Mouse (Mus musculus): ENCODE results near the gene Dhrs4.

Dhrs4 gene

GRCm38 (mm10) chr14:55486836-55487235, 8.3 kb downstream of the Dhrs4 start:
- DNase-seq (ENCODE audit: low read depth), result peak; percentile 53

GRCm38 (mm10) chr14:55490361-55491201, 12.0 kb downstream of the Dhrs4 start, which contains the start of gene Carmil3:
Gene Carmil3, plus strand, starts transcription at chr14:55490651.
- DNase-seq (ENCODE audit: low read depth), result no peak

GRCm38 (mm10) chr14:55491291-55491833, 12.8 kb downstream of the Dhrs4 start:
- no peak for DNase-seq (ENCODE audit: low read depth)

- DNase-seq (ENCODE audit: low read depth), result no peak
These were observed 13.5 kb downstream of the Dhrs4 start for GRCm38 (mm10) chr14:55492103-55492502.

- no peak for DNase-seq (ENCODE audit: low read depth)
These were observed 17.1 kb downstream of the Dhrs4 start for GRCm38 (mm10) chr14:55495509-55496240.

GRCm38 (mm10) chr14:55496761-55497448, 18.3 kb downstream of the Dhrs4 start:
- no peak for DNase-seq (ENCODE audit: low read depth)

- DNase-seq (ENCODE audit: low read depth), result peak; percentile 85
These were observed 18.9 kb downstream of the Dhrs4 start for GRCm38 (mm10) chr14:55497449-55497821.

- no peak for DNase-seq (ENCODE audit: low read depth)
These were observed 27.1 kb downstream of the Dhrs4 start for GRCm38 (mm10) chr14:55505612-55506011.

- DNase-seq (ENCODE audit: low read depth), result no peak
These were observed 29.2 kb downstream of the Dhrs4 start for GRCm38 (mm10) chr14:55507801-55508200.

GRCm38 (mm10) chr14:55509540-55509939, 31.0 kb downstream of the Dhrs4 start:
- no peak for DNase-seq (ENCODE audit: low read depth)

- no peak for DNase-seq (ENCODE audit: low read depth)
These were observed 31.7 kb downstream of the Dhrs4 start, which contains the start of gene Cpne6 for GRCm38 (mm10) chr14:55510125-55510731. Gene Cpne6, plus strand, starts transcription at chr14:55510445.

- DNase-seq (ENCODE audit: low read depth), result no peak
These were observed 32.5 kb downstream of the Dhrs4 start for GRCm38 (mm10) chr14:55511037-55511436.

GRCm38 (mm10) chr14:55513927-55514326, 35.4 kb downstream of the Dhrs4 start:
- DNase-seq (ENCODE audit: low read depth), result no peak

GRCm38 (mm10) chr14:55515846-55516245, 37.3 kb downstream of the Dhrs4 start:
- DNase-seq (ENCODE audit: low read depth), result no peak

- DNase-seq (ENCODE audit: low read depth), result no peak
These were observed 40.3 kb downstream of the Dhrs4 start for GRCm38 (mm10) chr14:55518897-55519296.

GRCm38 (mm10) chr14:55519604-55520003, 41.0 kb downstream of the Dhrs4 start:
- no peak for DNase-seq (ENCODE audit: low read depth)

GRCm38 (mm10) chr14:55520451-55521361, 42.1 kb downstream of the Dhrs4 start:
- no peak for DNase-seq (ENCODE audit: low read depth)

- no peak for DNase-seq (ENCODE audit: low read depth)
These were observed 45.5 kb downstream of the Dhrs4 start for GRCm38 (mm10) chr14:55524062-55524461.

- DNase-seq (ENCODE audit: low read depth), result no peak
These were observed 46.2 kb downstream of the Dhrs4 start, which contains the start of gene Nrl for GRCm38 (mm10) chr14:55524785-55525184. Gene Nrl, minus strand, starts transcription at chr14:55524981.

GRCm38 (mm10) chr14:55526674-55527073, 48.1 kb downstream of the Dhrs4 start:
- no peak for DNase-seq (ENCODE audit: low read depth)

- peak; percentile 87 for DNase-seq (ENCODE audit: low read depth)
These were observed 49.4 kb downstream of the Dhrs4 start for GRCm38 (mm10) chr14:55527940-55528339.
